9 mouse cellular contexts compared by ENCODE assay signal in genomic region chr12:54385401-54385800, GRCm38 (mm10).
A peak's percentile ranks its signal among the peaks of the same experiment; 100 is the strongest.
DNase-seq lines count a peak whose midpoint lies in the region; ATAC-seq lines count a peak whose summit lies in the region.
"Had no signal": no experiment of that assay in that cellular context is flagged by ENCODE, and none has a peak within 500 bp of the region (broad histone marks: within the 10 kb centered on the region; RNA-seq: fewer than 3 reads in every experiment).

No protein-coding gene starts in this region.

- H3K27ac ChIP-seq in forebrain, embryonic 14.5 days (ENCODE audit: low read depth, low read length), result no peak overlapping the region; the same call in 1 of the 2 replicates
- no peak overlapping the region for H3K27ac ChIP-seq in forebrain, embryonic 11.5 days (ENCODE audit: low read depth, low read length)
- H3K27ac ChIP-seq in lung, embryonic 15.5 days, result peak overlapping the region; percentile 53; the same call in 1 of the 2 replicates

- H3K9me3 ChIP-seq in forebrain, embryonic 14.5 days (replicated peaks; ENCODE audit: control insufficient read depth, low read length), result no peaks in the 10 kb centered on the region
- no peaks in the 10 kb centered on the region for H3K9me3 ChIP-seq in forebrain, embryonic 11.5 days (ENCODE audit: control insufficient read depth, low read length)
- no peaks in the 10 kb centered on the region for H3K9me3 ChIP-seq in lung, embryonic 15.5 days

- H3K4me1 ChIP-seq in forebrain, embryonic 14.5 days (ENCODE audit: control insufficient read depth, insufficient read depth, low read length), result no peaks in the 10 kb centered on the region
- no peaks in the 10 kb centered on the region for H3K4me1 ChIP-seq in forebrain, embryonic 11.5 days (replicated peaks; ENCODE audit: control insufficient read depth, insufficient read depth, low read length)
- H3K4me1 ChIP-seq in lung, embryonic 15.5 days, result peaks cover 4% of the 10 kb centered on the region; the same call in 1 of the 2 replicates
- H3K4me1 ChIP-seq: megakaryocyte, embryonic 14.5 days had no signal

- DNase-seq in forebrain, embryonic 14.5 days (ENCODE audit: low spot score), result peak; percentile 82
- no peak for DNase-seq in forebrain, embryonic 11.5 days (ENCODE audit: low spot score)
- DNase-seq in right cerebral cortex, postnatal 4 days, result peak; percentile 26
- DNase-seq in right cerebral cortex, adult 2 months (ENCODE audit: low spot score in 2 of 2), result no peak
- no peak for DNase-seq in left cerebral cortex, adult 9 months (ENCODE audit: low spot score in 2 of 2)
- DNase-seq in spleen, adult 18-20 months, result no peak
- DNase-seq in spleen, adult 12 weeks (ENCODE audit: low spot score), result no peak

- H3K27me3 ChIP-seq in forebrain, embryonic 14.5 days (replicated peaks; ENCODE audit: control insufficient read depth, insufficient read depth, low read length), result no peaks in the 10 kb centered on the region
- no peaks in the 10 kb centered on the region for H3K27me3 ChIP-seq in forebrain, embryonic 11.5 days (ENCODE audit: control insufficient read depth, insufficient read depth, low read length)
- no peaks in the 10 kb centered on the region for H3K27me3 ChIP-seq in lung, embryonic 15.5 days
- H3K27me3 ChIP-seq: megakaryocyte, embryonic 14.5 days had no signal

- H3K9ac ChIP-seq in forebrain, embryonic 14.5 days (ENCODE audit: low read length), result no peak overlapping the region
- H3K9ac ChIP-seq in forebrain, embryonic 11.5 days (ENCODE audit: low read length), result no peak overlapping the region
- H3K9ac ChIP-seq in lung, embryonic 15.5 days, result no peak overlapping the region

- ATAC-seq in forebrain, embryonic 14.5 days, result peak; percentile 87
- no peak for ATAC-seq in forebrain, embryonic 11.5 days (replicated peaks; ENCODE audit: low FRiP score)
- ATAC-seq in lung, embryonic 15.5 days (ENCODE audit: borderline replicate concordance, extremely low read depth, low FRiP score, low TSS enrichment), result peak; percentile 89; the same call in 1 of the 2 replicates

- H3K36me3 ChIP-seq in forebrain, embryonic 14.5 days (ENCODE audit: control insufficient read depth, insufficient read depth, low read length), result no peaks in the 10 kb centered on the region
- no peaks in the 10 kb centered on the region for H3K36me3 ChIP-seq in forebrain, embryonic 11.5 days (ENCODE audit: control insufficient read depth, insufficient read depth, low read length)
- no peaks in the 10 kb centered on the region for H3K36me3 ChIP-seq in lung, embryonic 15.5 days

- H3K4me2 ChIP-seq in forebrain, embryonic 14.5 days (ENCODE audit: low read length), result no peak overlapping the region
- no peak overlapping the region for H3K4me2 ChIP-seq in forebrain, embryonic 11.5 days (ENCODE audit: low read depth, low read length, severe bottlenecking)
- H3K4me2 ChIP-seq in lung, embryonic 15.5 days, result no peak overlapping the region

- WGBS in forebrain, embryonic 14.5 days, result 31% methylated on average over 4 of the region's 4 CpGs
- 75% methylated on average over 4 of the region's 4 CpGs for WGBS in forebrain, embryonic 11.5 days
- WGBS in lung, embryonic 15.5 days, result 11% methylated on average over 4 of the region's 4 CpGs

- H3K4me3 ChIP-seq in forebrain, embryonic 14.5 days (ENCODE audit: low read depth, low read length), result no peak overlapping the region
- H3K4me3 ChIP-seq in forebrain, embryonic 11.5 days (ENCODE audit: low read depth, low read length), result no peak overlapping the region
- no peak overlapping the region for H3K4me3 ChIP-seq in lung, embryonic 15.5 days
- H3K4me3 ChIP-seq: megakaryocyte, embryonic 14.5 days had no signal

Comparison
In these comparisons a context has a peak if more than half of its experiments do, and no peak if none do; other contexts are left out.
1. DNase-seq: peak in forebrain, embryonic 14.5 days (single experiment) and right cerebral cortex, postnatal 4 days (single experiment); none in forebrain, embryonic 11.5 days (single experiment), right cerebral cortex, adult 2 months (0 of 2), left cerebral cortex, adult 9 months (0 of 2), spleen, adult 18-20 months (0 of 2) and spleen, adult 12 weeks (single experiment).